Mouse (Mus musculus) limb, embryonic 12.5 days (tissue): ENCODE measurements around the gene Il1r1. TPM values are rescaled to one million over a fixed set of nuclear protein-coding genes. Genes with fewer than 3 reads are reported as not detected.
A peak's percentile ranks its signal among the peaks of the same experiment; 100 is the strongest.

ENCODE experiments used
- ATAC-seq: fragments of 200-750 bp; cut with Nextera tagmentation; 2 replicates; pipeline ENCODE4 v1.8.0; 2017; ENCODE audit warnings: low read depth, moderate TSS enrichment; ENCODE audit not compliant: insufficient number of reproducible peaks, insufficient read depth, low FRiP score, low TSS enrichment
- H3K27ac ChIP-seq: fragments of 300-500 bp; sonication (generic); 2 replicates; pipeline ENCODE4 v1.5.1; 2016; ENCODE audit warnings: mild to moderate bottlenecking, moderate library complexity
- H3K27me3 ChIP-seq: fragments of 300-500 bp; sonication (generic); 2 replicates; pipeline ENCODE4 v1.6.1; 2016; ENCODE audit warnings: mild to moderate bottlenecking, moderate library complexity
- H3K36me3 ChIP-seq: fragments of 300-500 bp; sonication (generic); 2 replicates; pipeline ENCODE4 v1.6.1; 2016; ENCODE audit warnings: mild to moderate bottlenecking, moderate library complexity
- H3K4me1 ChIP-seq: fragments of 300-500 bp; sonication (generic); replicated peaks from 2 replicates; pipeline ENCODE4 v1.6.1; 2016
- H3K4me2 ChIP-seq: fragments of 300-500 bp; sonication (generic); 2 replicates; pipeline ENCODE4 v1.6.1; 2016; ENCODE audit warnings: mild to moderate bottlenecking, moderate library complexity
- H3K4me3 ChIP-seq: fragments of 300-500 bp; sonication (generic); replicated peaks from 2 replicates; pipeline ENCODE4 v1.5.1; 2016; ENCODE audit warnings: mild to moderate bottlenecking
- H3K9ac ChIP-seq: fragments of 300-500 bp; sonication (generic); replicated peaks from 2 replicates; pipeline ENCODE4 v1.6.1; 2016; ENCODE audit warnings: mild to moderate bottlenecking, moderate library complexity
- H3K9me3 ChIP-seq: fragments of 300-500 bp; sonication (generic); 2 replicates; pipeline ENCODE4 v1.6.1; 2016; ENCODE audit warnings: mild to moderate bottlenecking, moderate library complexity
- WGBS: fragments of 180-500 bp; shearing (Covaris S2); methylation state at CpG from one replicate; pipeline ENCODE4 v1.1.7; 2016; 5-methylcytosine and 5-hydroxymethylcytosine counted together
- polyA plus RNA-seq: library from polyadenylated mRNA; unstranded; fragments of >200 nt; fragmentation: Nextera tagmentation; extraction: Ambion mirVana; gene quantifications from 2 replicates; pipeline ENCODE4 v1.2.1, GENCODE M21; 2016

Gene Il1r1
- polyA plus RNA-seq, 1 experiment from 2014 or later, result 4.1 TPM

- Histone ChIP-seq H3K4me3 (no peak overlapping the region), H3K4me1 (peaks cover 25% of the 10 kb centered on the region), H3K9me3 (no peaks in the 10 kb centered on the region), H3K9ac (no peak overlapping the region), H3K36me3 (no peaks in the 10 kb centered on the region), H3K27me3 (no peaks in the 10 kb centered on the region), H3K4me2 (no peak overlapping the region), H3K27ac (no peak overlapping the region)
- no peak for ATAC-seq
- WGBS, result 84% methylated on average over 3 of the region's 3 CpGs
Measured at GRCm38 (mm10) chr1:40231116-40231515, 6.2 kb downstream of the Il1r1 start.

GRCm38 (mm10) chr1:40233217-40233616 is 8.3 kb downstream of the Il1r1 start:
- WGBS, result 20% methylated on average over 7 of the region's 7 CpGs
- H3K27ac ChIP-seq, result peak overlapping the region; percentile 53
- no peaks in the 10 kb centered on the region for H3K27me3 ChIP-seq
- H3K36me3 ChIP-seq, result no peaks in the 10 kb centered on the region
- no peak overlapping the region for H3K4me3 ChIP-seq
- no peak for ATAC-seq
- no peak overlapping the region for H3K9ac ChIP-seq
- peaks cover 28% of the 10 kb centered on the region for H3K4me1 ChIP-seq
- H3K4me2 ChIP-seq, result 0 out of 2 replicates have a peak overlapping the region, but pooled peaks have one; percentile 7
- no peaks in the 10 kb centered on the region for H3K9me3 ChIP-seq

GRCm38 (mm10) chr1:40233621-40234020 is 8.7 kb downstream of the Il1r1 start:
- WGBS, result 48% methylated on average over 3 of the region's 3 CpGs
- no peaks in the 10 kb centered on the region for H3K36me3 ChIP-seq
- no peak for ATAC-seq
- H3K4me1 ChIP-seq, result peaks cover 28% of the 10 kb centered on the region
- H3K4me2 ChIP-seq, result no peak overlapping the region
- no peak overlapping the region for H3K4me3 ChIP-seq
- no peaks in the 10 kb centered on the region for H3K9me3 ChIP-seq
- peak overlapping the region; percentile 53 for H3K27ac ChIP-seq
- H3K27me3 ChIP-seq, result no peaks in the 10 kb centered on the region
- H3K9ac ChIP-seq, result no peak overlapping the region

- Histone ChIP-seq H3K27ac (no peak overlapping the region), H3K9ac (no peak overlapping the region), H3K4me2 (no peak overlapping the region), H3K27me3 (no peaks in the 10 kb centered on the region), H3K4me1 (peaks cover 25% of the 10 kb centered on the region), H3K36me3 (no peaks in the 10 kb centered on the region), H3K4me3 (no peak overlapping the region), H3K9me3 (no peaks in the 10 kb centered on the region)
- ATAC-seq, result no peak
- WGBS, result 72% methylated on average over 5 of the region's 5 CpGs
Measured at GRCm38 (mm10) chr1:40235597-40236249, 10.8 kb downstream of the Il1r1 start.

- H3K27ac ChIP-seq, result no peak overlapping the region
- H3K4me2 ChIP-seq, result no peak overlapping the region
- no peaks in the 10 kb centered on the region for H3K9me3 ChIP-seq
- no peak overlapping the region for H3K4me3 ChIP-seq
- peak; percentile 40; the same call in 1 of the 2 replicates for ATAC-seq
- no peaks in the 10 kb centered on the region for H3K36me3 ChIP-seq
- peaks cover 25% of the 10 kb centered on the region for H3K4me1 ChIP-seq
- H3K9ac ChIP-seq, result no peak overlapping the region
- H3K27me3 ChIP-seq, result no peaks in the 10 kb centered on the region
- WGBS, result 48% methylated on average over 6 of the region's 6 CpGs
Measured at GRCm38 (mm10) chr1:40236694-40237093, 11.8 kb downstream of the Il1r1 start.

- 62% methylated on average over 6 of the region's 6 CpGs for WGBS
- no peak overlapping the region for H3K9ac ChIP-seq
- H3K27me3 ChIP-seq, result no peaks in the 10 kb centered on the region
- H3K27ac ChIP-seq, result no peak overlapping the region
- no peak overlapping the region for H3K4me2 ChIP-seq
- H3K4me1 ChIP-seq, result peaks cover 25% of the 10 kb centered on the region
- H3K9me3 ChIP-seq, result no peaks in the 10 kb centered on the region
- no peaks in the 10 kb centered on the region for H3K36me3 ChIP-seq
- ATAC-seq, result no peak
- no peak overlapping the region for H3K4me3 ChIP-seq
Measured at GRCm38 (mm10) chr1:40237094-40237493, 12.2 kb downstream of the Il1r1 start.

- ATAC-seq, result no peak
- Histone ChIP-seq H3K4me2 (no peak overlapping the region), H3K27ac (no peak overlapping the region), H3K4me1 (peaks cover 4% of the 10 kb centered on the region; the same call in 1 of the 2 replicates), H3K4me3 (no peak overlapping the region), H3K9me3 (no peaks in the 10 kb centered on the region), H3K36me3 (no peaks in the 10 kb centered on the region), H3K27me3 (no peaks in the 10 kb centered on the region), H3K9ac (no peak overlapping the region)
- WGBS, result 91% methylated on average over 9 of the region's 9 CpGs
Measured at GRCm38 (mm10) chr1:40240353-40241092, 15.6 kb downstream of the Il1r1 start.

GRCm38 (mm10) chr1:40242717-40243116 is 17.8 kb downstream of the Il1r1 start:
- Histone ChIP-seq H3K4me1 (no peaks in the 10 kb centered on the region), H3K4me3 (no peak overlapping the region), H3K4me2 (no peak overlapping the region), H3K9me3 (no peaks in the 10 kb centered on the region), H3K27me3 (no peaks in the 10 kb centered on the region), H3K27ac (no peak overlapping the region), H3K9ac (no peak overlapping the region), H3K36me3 (no peaks in the 10 kb centered on the region)
- no peak for ATAC-seq
- 70% methylated on average over 1 of the region's 1 CpGs for WGBS

GRCm38 (mm10) chr1:40243561-40243998 is 18.7 kb downstream of the Il1r1 start:
- peak; percentile 71 for ATAC-seq
- peak overlapping the region; percentile 31; the same call in 1 of the 2 replicates for H3K27ac ChIP-seq

GRCm38 (mm10) chr1:40250425-40250824 is 25.5 kb downstream of the Il1r1 start:
- H3K9me3 ChIP-seq, result no peaks in the 10 kb centered on the region
- WGBS, result 61% methylated on average over 4 of the region's 4 CpGs
- no peak overlapping the region for H3K4me2 ChIP-seq
- no peaks in the 10 kb centered on the region for H3K4me1 ChIP-seq
- no peak overlapping the region for H3K9ac ChIP-seq
- no peaks in the 10 kb centered on the region for H3K27me3 ChIP-seq
- no peak overlapping the region for H3K4me3 ChIP-seq
- no peaks in the 10 kb centered on the region for H3K36me3 ChIP-seq
- no peak overlapping the region for H3K27ac ChIP-seq
- ATAC-seq, result no peak

More at GRCm38 (mm10) chr1:40243561-40243998, 18.7 kb downstream of the Il1r1 start:
- no peak overlapping the region for H3K9ac ChIP-seq
- no peak overlapping the region for H3K4me2 ChIP-seq
- H3K9me3 ChIP-seq, result no peaks in the 10 kb centered on the region
- no peaks in the 10 kb centered on the region for H3K4me1 ChIP-seq
- H3K4me3 ChIP-seq, result no peak overlapping the region
- H3K36me3 ChIP-seq, result no peaks in the 10 kb centered on the region
- WGBS, result 27% methylated on average over 3 of the region's 3 CpGs
- no peaks in the 10 kb centered on the region for H3K27me3 ChIP-seq

- WGBS, result 79% methylated on average over 6 of the region's 6 CpGs
- Histone ChIP-seq H3K4me1 (no peaks in the 10 kb centered on the region), H3K4me2 (no peak overlapping the region), H3K27me3 (no peaks in the 10 kb centered on the region), H3K9me3 (no peaks in the 10 kb centered on the region), H3K4me3 (no peak overlapping the region), H3K27ac (no peak overlapping the region), H3K9ac (no peak overlapping the region), H3K36me3 (no peaks in the 10 kb centered on the region)
- ATAC-seq, result no peak
Measured at GRCm38 (mm10) chr1:40252507-40252906, 27.6 kb downstream of the Il1r1 start.
